In the genomic region with DNA sequence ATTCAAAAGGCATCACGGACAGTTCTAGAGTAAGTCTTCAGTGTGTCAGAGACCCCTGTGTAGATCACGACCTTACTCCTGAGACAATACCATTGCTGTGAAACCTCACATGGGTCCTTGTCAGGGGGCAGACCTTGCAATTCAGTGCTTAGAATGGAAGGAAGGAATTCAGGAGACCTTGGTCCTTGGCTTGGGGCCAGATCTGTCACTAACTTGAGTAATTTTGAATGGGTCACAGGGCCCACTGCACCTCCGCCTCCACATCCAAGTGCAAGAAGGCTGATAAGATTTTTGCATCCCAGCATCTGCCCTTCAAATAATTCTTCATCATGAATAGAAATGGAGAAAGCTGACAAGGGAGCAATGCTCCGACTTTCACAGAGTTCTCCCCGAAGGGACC, we compare ENCODE assay signal across 26 mouse cellular contexts.
DNase-seq lines count a peak whose midpoint lies in the region; ATAC-seq lines count a peak whose summit lies in the region.
"Had no signal": no experiment of that assay in that cellular context is flagged by ENCODE, and none has a peak within 500 bp of the region (broad histone marks: within the 10 kb centered on the region; RNA-seq: fewer than 3 reads in every experiment).

No protein-coding gene starts in this region.

- peaks cover 6% of the 10 kb centered on the region; the same call in 1 of the 2 replicates for H3K4me1 ChIP-seq in intestine, embryonic 16.5 days (ENCODE audit: control insufficient read depth, insufficient read depth, low read length)
- H3K4me1 ChIP-seq in intestine, embryonic 15.5 days (replicated peaks): peaks cover 11% of the 10 kb centered on the region; the same call in 1 of the 2 replicates
- H3K4me1 ChIP-seq in lung, embryonic 16.5 days (replicated peaks; ENCODE audit: control insufficient read depth, insufficient read depth, low read length): peaks cover 26% of the 10 kb centered on the region

- no peaks in the 10 kb centered on the region for H3K36me3 ChIP-seq in intestine, embryonic 16.5 days (ENCODE audit: control insufficient read depth, insufficient read depth, low read length)
- H3K36me3 ChIP-seq in intestine, embryonic 15.5 days: no peaks in the 10 kb centered on the region
- H3K36me3 ChIP-seq in lung, embryonic 16.5 days (ENCODE audit: control insufficient read depth, insufficient read depth, low read length): no peaks in the 10 kb centered on the region
- H3K36me3 ChIP-seq: embryonic facial prominence, embryonic 15.5 days; forebrain, embryonic 10.5 days; forebrain, embryonic 15.5 days; G1E; heart, embryonic 15.5 days; hindbrain, embryonic 13.5 days had no signal

- WGBS in intestine, embryonic 16.5 days: 67% methylated on average over 5 of the region's 5 CpGs
- WGBS in intestine, embryonic 15.5 days: 71% methylated on average over 5 of the region's 5 CpGs
- 31% methylated on average over 5 of the region's 5 CpGs for WGBS in lung, embryonic 16.5 days

- ATAC-seq in intestine, embryonic 16.5 days: no peak
- no peak for ATAC-seq in intestine, embryonic 15.5 days
- no peak for ATAC-seq in lung, embryonic 16.5 days (ENCODE audit: low read depth)
- ATAC-seq: CD4-positive, CD25-positive, alpha-beta regulatory T cell, adult 4 months; forebrain, embryonic 15.5 days; hindbrain, postnatal 0 days had no signal

- H3K4me3 ChIP-seq in intestine, embryonic 16.5 days (ENCODE audit: low read length): no peak overlapping the region
- no peak overlapping the region for H3K4me3 ChIP-seq in intestine, embryonic 15.5 days (replicated peaks)
- H3K4me3 ChIP-seq in lung, embryonic 16.5 days (ENCODE audit: low read length): no peak overlapping the region
- H3K4me3 ChIP-seq: embryonic facial prominence, embryonic 15.5 days; erythroblast, embryonic 14.5 days; forebrain, embryonic 10.5 days; forebrain, embryonic 15.5 days; heart, adult 2 months; heart, embryonic 15.5 days; hindbrain, embryonic 13.5 days had no signal

- H3K9me3 ChIP-seq in intestine, embryonic 16.5 days (ENCODE audit: control insufficient read depth, low read length): no peaks in the 10 kb centered on the region
- H3K9me3 ChIP-seq in intestine, embryonic 15.5 days: no peaks in the 10 kb centered on the region
- H3K9me3 ChIP-seq in lung, embryonic 16.5 days (ENCODE audit: control insufficient read depth, low read length): no peaks in the 10 kb centered on the region
- H3K9me3 ChIP-seq: embryonic facial prominence, embryonic 15.5 days; forebrain, embryonic 10.5 days; forebrain, embryonic 15.5 days; heart, embryonic 15.5 days; hindbrain, embryonic 13.5 days had no signal

- H3K9ac ChIP-seq in intestine, embryonic 16.5 days (ENCODE audit: low read depth, low read length): no peak overlapping the region
- H3K9ac ChIP-seq in intestine, embryonic 15.5 days: no peak overlapping the region
- no peak overlapping the region for H3K9ac ChIP-seq in lung, embryonic 16.5 days (ENCODE audit: low read length)
- H3K9ac ChIP-seq: embryonic facial prominence, embryonic 15.5 days; forebrain, embryonic 15.5 days; heart, embryonic 15.5 days; hindbrain, embryonic 13.5 days had no signal

- no peaks in the 10 kb centered on the region for H3K27me3 ChIP-seq in intestine, embryonic 16.5 days (replicated peaks; ENCODE audit: control insufficient read depth, insufficient read depth, low read length)
- no peaks in the 10 kb centered on the region for H3K27me3 ChIP-seq in intestine, embryonic 15.5 days (replicated peaks)
- no peaks in the 10 kb centered on the region for H3K27me3 ChIP-seq in lung, embryonic 16.5 days (ENCODE audit: control insufficient read depth, insufficient read depth, low read depth, low read length)
- H3K27me3 ChIP-seq: embryonic facial prominence, embryonic 15.5 days; forebrain, embryonic 15.5 days; heart, embryonic 15.5 days had no signal

- H3K4me2 ChIP-seq in intestine, embryonic 16.5 days (ENCODE audit: low read depth, low read length): no peak overlapping the region
- H3K4me2 ChIP-seq in intestine, embryonic 15.5 days (replicated peaks): no peak overlapping the region
- no peak overlapping the region for H3K4me2 ChIP-seq in lung, embryonic 16.5 days (ENCODE audit: low read depth, low read length)
- H3K4me2 ChIP-seq: embryonic facial prominence, embryonic 15.5 days; forebrain, embryonic 15.5 days; heart, embryonic 11.5 days; heart, embryonic 15.5 days; hindbrain, embryonic 13.5 days had no signal

- peak; percentile 32 to 66 for DNase-seq in adrenal gland, adult (ENCODE audit: inconsistent age in 2 of 2, low spot score in 1 of 2)
- DNase-seq in adrenal gland, adult 18-20 months (ENCODE audit: low spot score in 2 of 2): no peak
- no peak for DNase-seq in lung, postnatal 14 days
- no peak for DNase-seq in heart, adult 11 months
- DNase-seq: B cell, adult 2 months; cerebellum, adult 11 months; cerebellum, adult 8-10 months; cerebellum, postnatal 14 days; embryo, embryonic 11 days; gastrocnemius, postnatal 10 days; heart, adult 2 months; heart, postnatal 14 days; kidney, adult 11 months had no signal

- H3K27ac ChIP-seq in intestine, embryonic 16.5 days (ENCODE audit: low read length): peak overlapping the region; percentile 16; the same call in 1 of the 2 replicates
- H3K27ac ChIP-seq in intestine, embryonic 15.5 days: no peak overlapping the region
- H3K27ac ChIP-seq in lung, embryonic 16.5 days (ENCODE audit: low read length): peak overlapping the region; percentile 64
- H3K27ac ChIP-seq: embryonic facial prominence, embryonic 15.5 days; forebrain, embryonic 10.5 days; forebrain, embryonic 15.5 days; heart, adult 2 months; heart, embryonic 15.5 days; hindbrain, embryonic 13.5 days; hindbrain, postnatal 0 days had no signal

Comparison
In these comparisons a context has a peak if more than half of its experiments do, and no peak if none do; other contexts are left out.
1. DNase-seq: peak in adrenal gland, adult (2 of 2); none in adrenal gland, adult 18-20 months (0 of 2), lung, postnatal 14 days (single experiment) and heart, adult 11 months (single experiment).